Mouse (Mus musculus): ENCODE results near the gene Rps7. TPM values are rescaled to one million over a fixed set of nuclear protein-coding genes. Genes with fewer than 3 reads are reported as not detected.

Gene Rps7
- total RNA-seq, 2 experiments from 2014 or later = 246 to 270 TPM

- no peak for TF ChIP-seq CTCF (IDR thresholded peaks at IDR 0.05)
- intact Hi-C loops (cut with DNase I) = no loop called here
- peak in 1 of 2 experiments; percentile 32 for DNase-seq (ENCODE audit: extremely low spot score in 1 of 2, low spot score in 2 of 2)
- H3K4me3 ChIP-seq = peak overlapping the region; percentile 44
- H3K27ac ChIP-seq = peak overlapping the region; percentile 83
Measured at GRCm38 (mm10) chr12:28607546-28608305, 28.0 kb downstream of the Rps7 start.

- H3K4me3 ChIP-seq = no peak overlapping the region
- no peak overlapping the region for H3K27ac ChIP-seq
- intact Hi-C loops (cut with DNase I) = no loop called here
- DNase-seq (ENCODE audit: extremely low spot score in 1 of 2, low spot score in 2 of 2) = no peak
- no peak for TF ChIP-seq CTCF (IDR thresholded peaks at IDR 0.05)
Measured at GRCm38 (mm10) chr12:28603494-28603893, 32.3 kb downstream of the Rps7 start.

GRCm38 (mm10) chr12:28602259-28602658 is 33.5 kb downstream of the Rps7 start:
- Histone ChIP-seq H3K27ac (no peak overlapping the region), H3K4me3 (no peak overlapping the region)
- no peak for TF ChIP-seq CTCF (IDR thresholded peaks at IDR 0.05)
- intact Hi-C loops (cut with DNase I) = no loop called here
- DNase-seq (ENCODE audit: extremely low spot score in 1 of 2, low spot score in 2 of 2) = no peak

GRCm38 (mm10) chr12:28598526-28598991 is 37.2 kb downstream of the Rps7 start:
- Histone ChIP-seq H3K27ac (no peak overlapping the region), H3K4me3 (no peak overlapping the region)
- intact Hi-C loops (cut with DNase I) = no loop called here
- no peak for TF ChIP-seq CTCF (IDR thresholded peaks at IDR 0.05)
- no peak for DNase-seq (ENCODE audit: extremely low spot score in 1 of 2, low spot score in 2 of 2)

- Histone ChIP-seq H3K4me3 (no peak overlapping the region), H3K27ac (no peak overlapping the region)
- intact Hi-C loops (cut with DNase I) = no loop called here
- DNase-seq (ENCODE audit: extremely low spot score in 1 of 2, low spot score in 2 of 2) = no peak
- TF ChIP-seq CTCF (IDR thresholded peaks at IDR 0.05) = no peak
Measured at GRCm38 (mm10) chr12:28598110-28598509, 37.6 kb downstream of the Rps7 start.

- TF ChIP-seq CTCF (IDR thresholded peaks at IDR 0.05) = no peak
- DNase-seq (ENCODE audit: extremely low spot score in 1 of 2, low spot score in 2 of 2) = no peak
- intact Hi-C loops (cut with DNase I) = no loop called here
- no peak overlapping the region for H3K4me3 ChIP-seq
- no peak overlapping the region for H3K27ac ChIP-seq
Measured at GRCm38 (mm10) chr12:28597699-28598098, 38.1 kb downstream of the Rps7 start.

GRCm38 (mm10) chr12:28596851-28597250 is 38.9 kb downstream of the Rps7 start:
- DNase-seq (ENCODE audit: extremely low spot score in 1 of 2, low spot score in 2 of 2) = no peak
- intact Hi-C loops (cut with DNase I) = no loop called here
- no peak overlapping the region for H3K27ac ChIP-seq
- no peak overlapping the region for H3K4me3 ChIP-seq
- no peak for TF ChIP-seq CTCF (IDR thresholded peaks at IDR 0.05)

GRCm38 (mm10) chr12:28590428-28590827 is 45.3 kb downstream of the Rps7 start:
- no peak for DNase-seq (ENCODE audit: extremely low spot score in 1 of 2, low spot score in 2 of 2)
- H3K27ac ChIP-seq = no peak overlapping the region
- intact Hi-C loops (cut with DNase I) = loop anchor here (5.0 kb wide), 1 partner anchor 47 kb away; the partner anchor contains the start of gene Rps7
- TF ChIP-seq CTCF (IDR thresholded peaks at IDR 0.05) = no peak
- no peak overlapping the region for H3K4me3 ChIP-seq

GRCm38 (mm10) chr12:28589090-28589868 is 46.5 kb downstream of the Rps7 start:
- peak overlapping the region; percentile 34 for H3K4me3 ChIP-seq
- DNase-seq (ENCODE audit: extremely low spot score in 1 of 2, low spot score in 2 of 2) = peak; percentile 91
- peak overlapping the region; percentile 87 for H3K27ac ChIP-seq
- intact Hi-C loops (cut with DNase I) = loop anchor here (2.0 to 5.0 kb wide), 7 partner anchors 110 to 1293 kb away; partner anchors contain the start of genes Eipr1, Myt1l and Trappc12
- TF ChIP-seq CTCF (IDR thresholded peaks at IDR 0.05) = peak; percentile 95

GRCm38 (mm10) chr12:28587949-28588348 is 47.8 kb downstream of the Rps7 start:
- Histone ChIP-seq H3K27ac (peak overlapping the region; percentile 87), H3K4me3 (no peak overlapping the region)
- DNase-seq (ENCODE audit: extremely low spot score in 1 of 2, low spot score in 2 of 2) = peak; percentile 72
- intact Hi-C loops (cut with DNase I) = loop anchor here (2.0 to 5.0 kb wide), 7 partner anchors 111 to 1294 kb away; partner anchors contain the start of genes Eipr1, Myt1l and Trappc12
- no peak for TF ChIP-seq CTCF (IDR thresholded peaks at IDR 0.05)

- intact Hi-C loops (cut with DNase I) = no loop called here
- no peak overlapping the region for H3K4me3 ChIP-seq
- no peak overlapping the region for H3K27ac ChIP-seq
- TF ChIP-seq CTCF (IDR thresholded peaks at IDR 0.05) = no peak
- no peak for DNase-seq (ENCODE audit: extremely low spot score in 1 of 2, low spot score in 2 of 2)
Measured at GRCm38 (mm10) chr12:28584036-28584435, 51.7 kb downstream of the Rps7 start.

- TF ChIP-seq CTCF (IDR thresholded peaks at IDR 0.05) = no peak
- DNase-seq (ENCODE audit: extremely low spot score in 1 of 2, low spot score in 2 of 2) = no peak
- intact Hi-C loops (cut with DNase I) = no loop called here
- Histone ChIP-seq H3K4me3 (no peak within 1 kb of the TSS), H3K27ac (no peak within 1 kb of the TSS)
Measured at GRCm38 (mm10) chr12:28582423-28582822, 53.3 kb downstream of the Rps7 start, which contains the start of gene Allc. Gene Allc (minus strand): TSS chr12:28582523.

Small RNAs within 50 kb of the gene (microRNA-seq; reads per million reads assigned to microRNA genes)
- gene Mir6937 = 0.24 to 0.96 reads per million in 2 experiments

Other genes with a start within 250 kb of the Rps7 start
- gene Dcdc2c, start 83.6 kb downstream of the Rps7 start, total RNA-seq (2021) = 1 to 10 TPM in 1 of 2 experiments, under 1 TPM in 1; 0.97 to 1.1 TPM
- 1 to 10 TPM in 1 of 2 experiments, under 1 TPM in 1; 1.00 to 1.2 TPM for gene Allc, start 53.4 kb downstream of the Rps7 start, total RNA-seq (2021)
- under 1 TPM; 0.63 to 0.65 TPM for gene Colec11, start 12.6 kb downstream of the Rps7 start, total RNA-seq (2021)
- gene Rnaseh1, start 13.6 kb upstream of the Rps7 start, total RNA-seq (2021) = 10 to 100 TPM; 13.4 to 13.6 TPM
- 10 to 100 TPM; 32.2 to 33.0 TPM for gene Adi1, start 39.3 kb upstream of the Rps7 start, total RNA-seq (2021)
- 10 to 100 TPM; 61.4 to 63.0 TPM for gene Trappc12, start 114.5 kb upstream of the Rps7 start, total RNA-seq (2021)
- gene Eipr1, start 115.8 kb upstream of the Rps7 start, total RNA-seq (2021) = 10 to 100 TPM; 64.0 to 65.1 TPM

Data from left cerebral cortex, adult 2 months (tissue).